Mouse (Mus musculus): ENCODE data around the gene Timm8a2. TPM values are rescaled to one million over a fixed set of nuclear protein-coding genes. Genes with fewer than 3 reads are reported as not detected.
"Not testable (repeated sequence)": the region's sequence is repeated elsewhere in the genome, so short reads cannot be mapped to it uniquely, and the experiment has no call there.

The Timm8a2 gene
- total and polyA plus RNA-seq, 3 experiments, result 0.18 TPM; not detected in 2

DNA sequence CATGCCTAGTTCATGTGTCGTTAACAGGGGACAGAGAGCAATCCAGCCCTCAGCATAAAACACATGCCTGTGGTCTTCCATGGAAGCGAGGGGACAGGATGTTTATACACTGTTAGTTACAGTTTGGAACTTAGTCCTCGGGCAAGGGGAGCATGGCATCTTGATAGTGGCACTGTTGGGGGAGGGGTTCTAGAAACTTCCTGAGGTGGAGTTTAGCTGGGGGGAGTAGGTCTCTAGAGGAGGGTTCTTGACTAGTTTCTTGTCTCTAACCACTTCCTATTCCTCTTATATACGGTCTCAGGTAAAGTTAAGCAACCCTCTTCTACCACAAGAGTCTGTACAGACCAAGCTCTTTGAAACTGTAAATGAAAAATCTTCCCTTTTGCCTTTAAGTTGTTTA, 31.8 kb downstream of the Timm8a2 start:
- H3K27me3 ChIP-seq (ENCODE audit: control insufficient read depth in 1 of 2, insufficient read depth in 2 of 2, low read length in 2 of 2), result no peaks in the 10 kb centered on the region
- peaks cover 0 to 6% of the 10 kb centered on the region in 2 experiments; a peak in 2 of 4 replicates for H3K36me3 ChIP-seq (ENCODE audit: control insufficient read depth in 1 of 2, insufficient read depth in 2 of 2, low read length in 2 of 2)
- 0 out of 2 replicates have a peak, but pooled peaks have one; percentile 16 for TF ChIP-seq GATA1 (IDR thresholded peaks at IDR 0.05; ENCODE audit: low read depth, low read length)
- TF ChIP-seq ELF1 (IDR thresholded peaks at IDR 0.05; ENCODE audit: low read depth, low read length), result no peak
- no peak for TF ChIP-seq SMC3 (IDR thresholded peaks at IDR 0.05; ENCODE audit: low read depth, low read length)
- no peak for TF ChIP-seq ZNF384 (IDR thresholded peaks at IDR 0.05; ENCODE audit: low read depth, low read length)
- TF ChIP-seq TAL1 (IDR thresholded peaks at IDR 0.05; ENCODE audit: low read length), result no peak
- no peak for TF ChIP-seq MEF2A (IDR thresholded peaks at IDR 0.05; ENCODE audit: extremely low read depth, insufficient replicate concordance, low read depth, low read length, poor library complexity, severe bottlenecking)
- TF ChIP-seq JUND (IDR thresholded peaks at IDR 0.05; ENCODE audit: low read depth, low read length), result no peak
- 0 out of 2 replicates have a peak, but pooled peaks have one; percentile 25 for TF ChIP-seq SIN3A (IDR thresholded peaks at IDR 0.05; ENCODE audit: low read length)
- TF ChIP-seq ZMIZ1 (IDR thresholded peaks at IDR 0.05; ENCODE audit: low read depth, low read length), result no peak
- no peak for TF ChIP-seq POLR2AphosphoS5 (IDR thresholded peaks at IDR 0.05; ENCODE audit: borderline replicate concordance, low read depth, low read length)
- no peak for TF ChIP-seq UBTF (IDR thresholded peaks at IDR 0.05; ENCODE audit: borderline replicate concordance, insufficient read depth, low read depth, low read length)
- TF ChIP-seq MAFK (IDR thresholded peaks at IDR 0.05; ENCODE audit: borderline replicate concordance, low read depth, low read length), result no peak
- TF ChIP-seq USF2 (IDR thresholded peaks at IDR 0.05; ENCODE audit: borderline replicate concordance in 1 of 2, insufficient read depth in 1 of 2, low read depth in 1 of 2, low read length in 2 of 2), result no peak
- no peak for TF ChIP-seq NELFE (IDR thresholded peaks at IDR 0.05; ENCODE audit: low read depth, low read length)
- TF ChIP-seq CHD1 (IDR thresholded peaks at IDR 0.05; ENCODE audit: low read depth, low read length), result no peak
- TF ChIP-seq CHD2 (IDR thresholded peaks at IDR 0.05; ENCODE audit: low read length), result peak; percentile 24; the same call in 1 of the 2 replicates
- TF ChIP-seq TCF12 (IDR thresholded peaks at IDR 0.05; ENCODE audit: low read depth, low read length), result no peak
- TF ChIP-seq NRF1 (IDR thresholded peaks at IDR 0.05; ENCODE audit: insufficient read depth, low read depth, low read length, poor library complexity, severe bottlenecking), result no peak
- no peak for TF ChIP-seq TBP (IDR thresholded peaks at IDR 0.05; ENCODE audit: low read depth, low read length)
- 0 out of 2 replicates have a peak, but pooled peaks have one; percentile 14 for TF ChIP-seq MAX (IDR thresholded peaks at IDR 0.05; ENCODE audit: low read length)
- no peak for TF ChIP-seq BHLHE40 (IDR thresholded peaks at IDR 0.05; ENCODE audit: borderline replicate concordance, low read depth, low read length)
- TF ChIP-seq GABPA (IDR thresholded peaks at IDR 0.05; ENCODE audit: low read depth, low read length), result no peak
- TF ChIP-seq HCFC1 (IDR thresholded peaks at IDR 0.05; ENCODE audit: low read depth, low read length), result no peak
- TF ChIP-seq MXI1 (IDR thresholded peaks at IDR 0.05; ENCODE audit: low read depth, low read length), result 0 out of 2 replicates have a peak, but pooled peaks have one; percentile 39
- no peak for TF ChIP-seq ZKSCAN1 (IDR thresholded peaks at IDR 0.05; ENCODE audit: low read depth, low read length)
- 0 out of 2 replicates have a peak, but pooled peaks have one; percentile 25 for TF ChIP-seq MAZ (IDR thresholded peaks at IDR 0.05; ENCODE audit: low read depth, low read length)
- no peak for TF ChIP-seq E2F4 (IDR thresholded peaks at IDR 0.05; ENCODE audit: borderline replicate concordance, low read depth, low read length)
- no peak for TF ChIP-seq POLR2AphosphoS2 (IDR thresholded peaks at IDR 0.05; ENCODE audit: low read length)
- TF ChIP-seq MYB (IDR thresholded peaks at IDR 0.05; ENCODE audit: low read depth, low read length), result no peak
- H3K79me2 ChIP-seq (ENCODE audit: control insufficient read depth, insufficient read depth, low read length, poor library complexity), result no peaks in the 10 kb centered on the region
- no peak overlapping the region for H3K9ac ChIP-seq (ENCODE audit: control insufficient read depth, low read depth, low read length, poor library complexity, severe bottlenecking)
- H3K4me3 ChIP-seq (ENCODE audit: control insufficient read depth in 1 of 2, insufficient read depth in 1 of 2, low read depth in 2 of 2, low read length in 2 of 2), result no peak overlapping the region
- peaks cover 11 to 24% of the 10 kb centered on the region in 2 experiments for H3K4me1 ChIP-seq (ENCODE audit: control insufficient read depth in 1 of 2, insufficient read depth in 2 of 2, low read length in 2 of 2)
- peak; percentile 42 for DNase-seq (ENCODE audit: low read depth, low spot score)
- no peak overlapping the region for H3K27ac ChIP-seq (ENCODE audit: control insufficient read depth, low read depth, low read length)
- no peaks in the 10 kb centered on the region for H3K9me3 ChIP-seq (replicated peaks; ENCODE audit: insufficient read depth, low read length)

DNA sequence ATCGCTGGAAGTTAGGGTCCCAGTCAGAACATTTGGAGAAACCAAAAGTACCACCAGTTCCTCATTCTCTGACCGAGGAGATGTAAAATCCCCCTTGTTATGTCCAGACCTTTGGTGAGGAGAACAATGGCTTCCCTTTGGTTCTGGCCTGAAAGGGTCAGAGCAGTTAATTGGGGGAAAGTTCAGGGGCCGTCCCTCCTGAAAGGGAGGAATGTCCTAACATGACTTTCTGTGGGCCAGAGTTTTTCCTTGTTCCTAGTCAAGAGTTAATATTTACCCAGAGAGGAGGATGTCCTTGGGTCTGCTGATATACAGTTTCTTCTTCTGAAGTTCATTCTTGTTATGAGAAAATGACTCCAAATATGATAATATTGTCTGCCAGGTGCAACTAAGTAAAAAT, 33.6 kb downstream of the Timm8a2 start:
- not testable (repeated sequence) for H3K9ac ChIP-seq (ENCODE audit: control insufficient read depth, low read depth, low read length, poor library complexity, severe bottlenecking); H3K36me3 ChIP-seq (ENCODE audit: control insufficient read depth in 1 of 2, insufficient read depth in 2 of 2, low read length in 2 of 2); H3K9me3 ChIP-seq (replicated peaks; ENCODE audit: insufficient read depth, low read length); H3K79me2 ChIP-seq (ENCODE audit: control insufficient read depth, insufficient read depth, low read length, poor library complexity); H3K27me3 ChIP-seq (ENCODE audit: control insufficient read depth in 1 of 2, insufficient read depth in 2 of 2, low read length in 2 of 2); H3K27ac ChIP-seq (ENCODE audit: control insufficient read depth, low read depth, low read length); DNase-seq (ENCODE audit: low read depth, low spot score); H3K4me3 ChIP-seq (ENCODE audit: control insufficient read depth in 1 of 2, insufficient read depth in 1 of 2, low read depth in 2 of 2, low read length in 2 of 2)
- H3K4me1 ChIP-seq (ENCODE audit: control insufficient read depth in 1 of 2, insufficient read depth in 2 of 2, low read length in 2 of 2), result peaks cover 11 to 24% of the 10 kb centered on the region in 2 experiments

All from MEL (cell line).